Comparison of ENCODE assay signal across 17 mouse cellular contexts in the genomic region with DNA sequence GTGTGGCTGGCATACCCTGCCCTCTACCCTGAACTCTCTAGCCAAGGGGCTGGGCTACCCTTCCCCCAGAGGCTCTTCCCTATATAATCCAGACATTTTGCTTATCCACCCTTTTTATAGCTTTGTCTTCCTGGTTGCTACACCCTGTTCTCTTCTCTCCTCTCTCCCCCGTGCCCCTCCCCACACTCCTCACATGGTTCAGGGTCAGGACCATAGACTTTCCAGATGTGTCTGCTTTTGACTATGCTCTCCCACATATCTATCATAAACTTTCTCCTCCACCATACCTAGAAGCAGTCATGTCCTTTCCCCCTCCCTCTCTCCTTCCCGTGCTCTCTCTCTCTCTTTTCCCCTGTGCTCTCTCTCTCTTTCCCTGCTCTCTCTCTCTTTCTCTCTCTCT.
DNase-seq lines count a peak whose midpoint lies in the region; ATAC-seq lines count a peak whose summit lies in the region.
"Had no signal": no experiment of that assay in that cellular context is flagged by ENCODE, and none has a peak within 500 bp of the region (broad histone marks: within the 10 kb centered on the region; RNA-seq: fewer than 3 reads in every experiment).

No protein-coding gene starts in this region.

- no peaks in the 10 kb centered on the region for H3K9me3 ChIP-seq in heart, embryonic 13.5 days
- no peaks in the 10 kb centered on the region for H3K9me3 ChIP-seq in hindbrain, embryonic 14.5 days (ENCODE audit: control insufficient read depth, low read length)
- H3K9me3 ChIP-seq in midbrain, embryonic 10.5 days (replicated peaks), result no peaks in the 10 kb centered on the region
- no peaks in the 10 kb centered on the region for H3K9me3 ChIP-seq in neural tube, embryonic 13.5 days
- H3K9me3 ChIP-seq in forebrain, embryonic 11.5 days (ENCODE audit: control insufficient read depth, low read length), result no peaks in the 10 kb centered on the region
- H3K9me3 ChIP-seq: embryonic facial prominence, embryonic 15.5 days; liver, embryonic 12.5 days; stomach, embryonic 15.5 days had no signal

- H3K4me2 ChIP-seq in heart, embryonic 13.5 days, result no peak overlapping the region
- no peak overlapping the region for H3K4me2 ChIP-seq in hindbrain, embryonic 14.5 days (replicated peaks)
- no peak overlapping the region for H3K4me2 ChIP-seq in neural tube, embryonic 13.5 days
- no peak overlapping the region for H3K4me2 ChIP-seq in forebrain, embryonic 11.5 days (ENCODE audit: low read depth, low read length, severe bottlenecking)
- H3K4me2 ChIP-seq: embryonic facial prominence, embryonic 15.5 days; liver, embryonic 12.5 days; stomach, embryonic 15.5 days had no signal

- 50% methylated on average over 2 of the region's 2 CpGs for WGBS in heart, embryonic 13.5 days
- 24% methylated on average over 2 of the region's 2 CpGs for WGBS in hindbrain, embryonic 14.5 days
- 39% methylated on average over 2 of the region's 2 CpGs for WGBS in midbrain, embryonic 10.5 days
- 19% methylated on average over 2 of the region's 2 CpGs for WGBS in neural tube, embryonic 13.5 days
- WGBS in forebrain, embryonic 11.5 days, result 36% methylated on average over 2 of the region's 2 CpGs

- H3K4me1 ChIP-seq in heart, embryonic 13.5 days, result peaks cover 77% of the 10 kb centered on the region
- H3K4me1 ChIP-seq in hindbrain, embryonic 14.5 days (replicated peaks; ENCODE audit: control insufficient read depth, insufficient read depth, low read length), result peaks cover 20% of the 10 kb centered on the region
- H3K4me1 ChIP-seq in midbrain, embryonic 10.5 days, result peaks cover 34% of the 10 kb centered on the region
- H3K4me1 ChIP-seq in neural tube, embryonic 13.5 days (replicated peaks), result peaks cover 21% of the 10 kb centered on the region
- peaks cover 5% of the 10 kb centered on the region; the same call in 1 of the 2 replicates for H3K4me1 ChIP-seq in forebrain, embryonic 11.5 days (replicated peaks; ENCODE audit: control insufficient read depth, insufficient read depth, low read length)

- no peak for ATAC-seq in heart, embryonic 13.5 days (ENCODE audit: extremely low read depth, insufficient number of reproducible peaks, low FRiP score, low TSS enrichment)
- ATAC-seq in hindbrain, embryonic 14.5 days (ENCODE audit: low FRiP score), result peak; percentile 8; the same call in 1 of the 2 replicates
- ATAC-seq in neural tube, embryonic 13.5 days (ENCODE audit: low read depth), result peak; percentile 17
- no peak for ATAC-seq in forebrain, embryonic 11.5 days (replicated peaks; ENCODE audit: low FRiP score)
- ATAC-seq: activated CD4-positive, CD25-positive, alpha-beta regulatory T cell, adult 4 months; forebrain, embryonic 14.5 days; liver, embryonic 12.5 days had no signal

- no peak overlapping the region for H3K4me3 ChIP-seq in heart, embryonic 13.5 days
- H3K4me3 ChIP-seq in hindbrain, embryonic 14.5 days (replicated peaks; ENCODE audit: low read length), result no peak overlapping the region
- no peak overlapping the region for H3K4me3 ChIP-seq in midbrain, embryonic 10.5 days
- no peak overlapping the region for H3K4me3 ChIP-seq in neural tube, embryonic 13.5 days
- no peak overlapping the region for H3K4me3 ChIP-seq in forebrain, embryonic 11.5 days (ENCODE audit: low read depth, low read length)
- H3K4me3 ChIP-seq: embryonic facial prominence, embryonic 15.5 days; heart, adult 2 months; liver, embryonic 12.5 days; stomach, embryonic 15.5 days had no signal

- peaks cover 3% of the 10 kb centered on the region; the same call in 1 of the 2 replicates for H3K36me3 ChIP-seq in heart, embryonic 13.5 days
- H3K36me3 ChIP-seq in hindbrain, embryonic 14.5 days (replicated peaks; ENCODE audit: control insufficient read depth, insufficient read depth), result no peaks in the 10 kb centered on the region
- H3K36me3 ChIP-seq in midbrain, embryonic 10.5 days, result 0 out of 2 replicates have a peak, but pooled peaks cover 4% of the 10 kb centered on the region
- H3K36me3 ChIP-seq in neural tube, embryonic 13.5 days, result no peaks in the 10 kb centered on the region
- H3K36me3 ChIP-seq in forebrain, embryonic 11.5 days (ENCODE audit: control insufficient read depth, insufficient read depth, low read length), result no peaks in the 10 kb centered on the region
- H3K36me3 ChIP-seq: embryonic facial prominence, embryonic 15.5 days; liver, embryonic 12.5 days; stomach, embryonic 15.5 days had no signal

- H3K9ac ChIP-seq in heart, embryonic 13.5 days, result 0 out of 2 replicates have a peak overlapping the region, but pooled peaks have one; percentile 13
- no peak overlapping the region for H3K9ac ChIP-seq in hindbrain, embryonic 14.5 days
- H3K9ac ChIP-seq in neural tube, embryonic 13.5 days, result no peak overlapping the region
- H3K9ac ChIP-seq in forebrain, embryonic 11.5 days (ENCODE audit: low read length), result no peak overlapping the region
- H3K9ac ChIP-seq: embryonic facial prominence, embryonic 15.5 days; liver, embryonic 12.5 days; stomach, embryonic 15.5 days had no signal

- 0 out of 2 replicates have a peak overlapping the region, but pooled peaks have one; percentile 5 for H3K27ac ChIP-seq in heart, embryonic 13.5 days (replicated peaks)
- 0 out of 2 replicates have a peak overlapping the region, but pooled peaks have one; percentile 38 for H3K27ac ChIP-seq in hindbrain, embryonic 14.5 days
- H3K27ac ChIP-seq in midbrain, embryonic 10.5 days (replicated peaks), result peak overlapping the region; percentile 56; the same call in 1 of the 2 replicates
- H3K27ac ChIP-seq in neural tube, embryonic 13.5 days (replicated peaks), result peak overlapping the region; percentile 49
- H3K27ac ChIP-seq in forebrain, embryonic 11.5 days (ENCODE audit: low read depth, low read length), result no peak overlapping the region
- H3K27ac ChIP-seq: embryonic facial prominence, embryonic 15.5 days; stomach, embryonic 15.5 days had no signal

- no peaks in the 10 kb centered on the region for H3K27me3 ChIP-seq in heart, embryonic 13.5 days (replicated peaks)
- H3K27me3 ChIP-seq in hindbrain, embryonic 14.5 days (ENCODE audit: control insufficient read depth, insufficient read depth, low read length), result no peaks in the 10 kb centered on the region
- H3K27me3 ChIP-seq in midbrain, embryonic 10.5 days (ENCODE audit: low read depth, poor library complexity, severe bottlenecking), result peaks cover 6% of the 10 kb centered on the region; the same call in 1 of the 2 replicates
- H3K27me3 ChIP-seq in neural tube, embryonic 13.5 days, result no peaks in the 10 kb centered on the region
- no peaks in the 10 kb centered on the region for H3K27me3 ChIP-seq in forebrain, embryonic 11.5 days (ENCODE audit: control insufficient read depth, insufficient read depth, low read length)
- H3K27me3 ChIP-seq: embryonic facial prominence, embryonic 15.5 days; liver, embryonic 12.5 days; stomach, embryonic 15.5 days had no signal

- DNase-seq in heart, postnatal 4 days, result no peak
- no peak for DNase-seq in hindbrain, embryonic 14.5 days (ENCODE audit: low spot score)
- DNase-seq in midbrain, embryonic 10.5 days (ENCODE audit: low spot score), result no peak
- DNase-seq in lung, postnatal 25 days (ENCODE audit: low spot score), result no peak
- DNase-seq in forebrain, embryonic 11.5 days (ENCODE audit: low spot score), result no peak
- DNase-seq in right cerebral cortex, postnatal 25 days, result no peak
- DNase-seq: adrenal gland, postnatal 36 days; cerebellum, adult 9-11 months; heart, adult 2 months; spleen, adult 18-20 months had no signal

Comparison
In these comparisons a context has a peak if more than half of its experiments do, and no peak if none do; other contexts are left out.
1. ATAC-seq: peak in hindbrain, embryonic 14.5 days (single experiment) and neural tube, embryonic 13.5 days (single experiment); none in heart, embryonic 13.5 days (single experiment) and forebrain, embryonic 11.5 days (single experiment).